Mouse (Mus musculus) CH12F3 (cell line): ENCODE results near the gene Sept11.

Experiments
- in situ Hi-C: fragments of 300-500 bp; cut with MboI; formaldehyde crosslinking; loops from 2 replicates; pipeline ENCODE4 v1.14.3; 2020; ENCODE audit warnings: low sequenced_read_pairs

The Sept11 gene

DNA sequence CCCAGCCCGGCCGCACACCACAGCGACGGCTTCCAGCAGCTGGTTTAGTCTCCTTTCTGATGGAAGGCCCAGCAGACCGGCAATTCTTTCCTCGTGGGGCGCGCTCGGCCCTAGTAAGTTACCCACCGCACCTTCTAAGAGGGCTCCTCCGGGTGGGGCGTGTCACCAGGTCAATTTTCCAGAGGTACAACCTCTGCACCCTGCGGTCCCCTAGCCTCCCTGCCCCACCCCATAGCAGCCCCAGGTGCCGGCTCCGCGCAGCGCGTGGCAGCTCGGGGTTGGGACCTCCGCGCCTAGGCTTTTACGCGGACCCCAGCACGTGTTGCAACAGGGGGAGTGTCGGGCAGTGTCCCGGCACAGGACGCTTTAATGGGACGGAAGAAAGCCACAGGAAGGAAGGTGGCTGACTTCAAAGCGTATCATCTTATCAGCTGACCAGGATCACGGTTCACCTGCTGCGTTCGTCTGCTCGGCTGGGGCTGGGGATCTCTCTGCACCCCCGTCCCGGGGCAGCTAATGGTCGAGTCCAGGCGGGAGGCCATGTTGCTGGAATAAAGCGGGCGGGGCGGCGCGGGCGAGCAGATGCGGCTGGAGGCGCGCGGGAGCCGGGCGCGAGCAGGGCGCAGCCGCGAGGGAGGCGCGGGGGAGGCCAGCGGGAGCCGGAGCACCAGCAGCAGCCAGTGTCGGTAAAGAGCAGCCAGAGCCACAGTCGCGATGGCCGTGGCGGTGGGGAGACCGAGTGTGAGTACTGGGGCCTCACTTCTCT is at the start of gene Sept11:
TSS of gene Sept11 (plus strand) at position 581 of the 766 bp plus-strand sequence.
- in situ Hi-C loops: loop anchor here (10.0 kb wide), 1 partner anchor 72 kb away; no protein-coding TSS in a partner anchor

DNA sequence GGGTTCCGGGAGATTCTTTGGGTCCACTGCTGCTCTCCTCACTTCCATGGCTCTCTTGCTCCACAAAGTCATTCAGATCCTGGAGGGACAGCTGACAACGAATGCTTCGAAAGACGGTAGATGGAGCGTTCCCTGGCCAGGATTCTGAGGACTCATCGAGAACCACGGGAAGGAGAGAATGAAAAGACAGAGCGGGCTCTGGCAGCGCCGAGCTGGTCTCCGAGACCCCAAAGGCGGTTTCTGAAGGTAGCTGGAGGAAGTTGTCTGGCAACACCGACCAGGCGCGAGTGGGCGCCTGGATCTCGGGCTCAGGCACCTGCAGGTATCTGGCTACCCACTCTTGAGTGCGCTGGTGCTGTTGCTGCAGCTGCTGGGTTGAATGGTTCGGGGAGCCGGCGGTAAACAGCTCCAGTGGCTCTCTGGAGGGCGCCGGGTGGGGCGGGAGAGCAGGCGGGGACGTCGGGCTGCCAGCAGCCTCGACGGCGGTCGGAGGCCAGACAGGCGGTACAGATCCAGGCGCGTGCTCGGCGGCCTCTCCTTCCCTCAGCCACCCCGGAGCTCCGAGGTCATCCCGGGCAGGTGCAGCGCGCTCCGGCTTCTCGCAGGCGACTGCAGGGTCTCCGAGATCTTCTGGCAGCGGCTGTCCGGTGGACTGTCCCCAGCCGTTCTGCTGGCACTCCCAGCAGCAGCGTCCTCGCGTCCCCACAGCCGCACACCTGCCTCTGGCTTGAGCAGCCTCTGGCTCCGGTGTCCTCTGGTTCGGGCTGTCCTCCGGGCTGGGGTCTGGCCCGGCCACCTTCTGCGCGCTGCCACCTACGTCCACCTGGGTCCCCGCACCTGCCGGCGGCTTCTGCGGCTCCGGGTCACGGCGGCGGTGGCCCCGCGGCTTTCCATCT is 49.3 kb upstream of the Sept11 start:
- in situ Hi-C loops: no loop called here

DNA sequence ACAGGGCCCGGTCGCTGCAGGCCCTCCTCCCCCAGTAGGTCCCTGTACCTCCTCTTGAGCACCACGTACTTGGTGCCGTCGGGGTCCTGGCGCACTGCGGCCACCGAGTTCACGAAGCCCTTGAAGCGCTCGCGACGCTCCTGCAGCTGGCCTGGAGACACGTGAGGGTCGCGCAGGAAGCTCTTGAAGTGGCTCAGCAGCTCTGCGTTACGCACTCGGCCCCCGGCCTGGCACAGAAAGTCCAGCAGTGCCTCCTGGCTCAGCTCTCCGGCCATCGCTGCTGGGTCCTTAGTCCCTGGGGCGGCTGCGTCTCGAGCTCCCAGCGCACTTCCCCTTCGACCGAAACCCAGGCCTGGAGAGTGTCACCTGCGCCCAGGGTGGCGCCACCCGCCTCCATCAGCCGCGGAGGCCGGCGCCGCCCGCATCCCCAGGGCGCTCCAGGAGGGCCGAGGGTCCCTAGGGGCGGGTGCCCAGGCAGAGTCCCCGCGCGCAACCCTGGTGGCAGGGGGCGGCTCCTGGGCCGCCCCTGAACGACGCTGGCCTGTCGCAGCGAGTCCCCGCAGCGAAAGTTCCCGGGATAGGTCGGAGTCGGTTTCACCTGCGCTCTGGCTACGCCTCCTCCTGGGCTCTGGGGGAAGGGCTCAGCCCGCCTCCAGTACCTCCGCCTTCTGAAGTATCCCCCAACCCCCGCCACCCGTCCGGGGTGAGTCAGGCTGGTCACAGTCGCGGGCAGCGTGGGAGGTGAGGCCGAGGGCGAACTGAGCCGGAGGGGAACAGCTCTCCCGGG is 48.5 kb upstream of the Sept11 start, which contains the start of gene Sowahb:
TSS of gene Sowahb (minus strand) at position 439 of the 787 bp plus-strand sequence.
- in situ Hi-C loops: no loop called here

DNA sequence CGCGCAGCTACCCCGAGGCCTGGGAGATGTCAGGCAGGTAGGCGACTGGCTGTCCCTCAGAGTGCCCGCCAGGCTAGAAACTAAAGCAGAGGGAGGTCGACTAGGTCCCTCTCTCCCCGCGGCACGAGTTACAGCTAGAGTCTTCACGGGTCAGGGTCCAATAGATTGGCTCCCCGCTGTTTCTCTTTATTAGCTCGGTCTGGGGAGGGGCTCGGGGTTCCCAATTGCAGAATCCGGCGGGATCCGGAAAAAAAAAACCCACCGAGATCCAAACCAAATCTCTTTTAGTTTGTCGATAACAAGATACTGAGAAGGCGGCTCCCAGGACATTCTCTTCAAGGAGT is 47.9 kb upstream of the Sept11 start:
- in situ Hi-C loops: no loop called here

DNA sequence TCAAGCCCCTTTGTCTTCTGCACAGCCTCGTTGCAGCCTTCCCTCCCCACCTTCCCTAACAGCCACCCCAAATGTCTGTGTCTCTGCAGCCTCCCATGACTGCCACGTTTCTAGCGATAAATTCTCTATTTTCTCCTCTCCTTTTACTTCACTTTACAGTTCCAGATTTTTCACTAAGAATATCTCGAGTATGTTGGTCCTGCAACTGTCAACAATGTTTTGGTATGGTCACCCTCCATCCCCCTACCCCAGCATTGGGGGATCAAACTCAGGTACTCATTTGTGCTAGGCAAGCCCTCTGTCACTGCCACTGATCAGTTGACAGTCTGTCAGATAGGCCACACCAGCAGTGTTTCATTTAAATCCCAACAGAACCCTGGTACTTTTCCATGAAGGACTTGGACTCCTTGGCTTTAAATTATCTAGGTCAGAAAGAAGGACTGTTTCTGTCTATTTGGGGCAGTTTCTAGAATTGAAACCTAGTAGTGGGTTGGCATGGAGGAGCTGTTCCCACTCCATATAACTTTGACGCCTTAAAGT is 46.9 kb upstream of the Sept11 start:
- in situ Hi-C loops: no loop called here

DNA sequence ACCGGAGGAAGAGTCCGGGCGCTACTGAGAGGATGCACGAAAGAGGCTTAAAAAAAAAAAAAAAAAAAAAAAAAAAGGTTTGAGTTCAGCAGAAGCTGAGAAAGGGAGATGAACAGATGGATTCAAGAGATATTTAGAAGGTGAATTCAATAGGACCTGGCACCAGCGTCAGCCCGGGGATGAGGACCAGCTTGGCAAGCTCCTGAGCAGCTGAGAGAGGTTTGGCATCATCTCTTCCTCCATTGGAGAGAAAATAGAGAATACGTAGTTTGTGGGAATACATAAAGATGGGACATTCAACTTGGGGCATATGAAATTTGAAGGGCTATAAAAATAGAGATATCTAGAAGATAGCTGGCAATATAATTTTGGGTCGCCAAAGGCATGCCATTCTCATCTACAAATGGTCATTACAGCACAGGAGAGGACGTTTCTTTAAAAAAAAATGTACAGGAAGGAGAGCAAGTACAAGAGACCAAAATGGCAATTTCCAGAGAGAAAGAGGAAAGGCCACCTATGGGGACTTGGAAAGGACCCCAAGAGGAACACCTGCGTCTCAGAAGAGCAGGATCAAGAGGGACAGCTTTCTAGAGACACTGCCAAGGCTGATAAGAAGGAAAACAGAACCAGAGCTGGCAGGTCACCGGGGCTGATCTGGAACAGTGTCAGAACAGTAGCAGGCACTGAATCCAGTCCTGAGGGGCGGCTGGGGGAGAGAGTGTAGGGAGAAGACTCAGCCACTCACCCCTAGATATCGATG is 44.6 kb upstream of the Sept11 start:
- in situ Hi-C loops: no loop called here

DNA sequence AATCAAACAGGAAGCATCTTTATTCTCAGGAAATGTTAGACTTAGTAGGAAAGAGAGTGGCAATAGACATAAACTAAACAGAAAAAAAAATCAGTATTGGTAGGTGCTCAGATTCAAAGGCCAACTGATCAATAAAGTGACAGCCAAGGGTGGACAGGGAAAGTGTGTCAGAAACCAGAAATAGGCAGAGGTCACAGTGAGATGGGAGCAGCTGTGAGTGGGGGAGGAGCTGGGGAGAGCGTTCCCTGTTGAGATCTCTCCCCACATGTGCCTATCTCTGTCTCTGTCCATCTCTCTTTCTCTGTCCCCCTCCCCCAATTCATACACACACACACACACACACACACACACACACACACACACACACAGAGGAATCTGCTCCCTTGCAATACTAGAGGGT is 43.3 kb upstream of the Sept11 start:
- in situ Hi-C loops: no loop called here

DNA sequence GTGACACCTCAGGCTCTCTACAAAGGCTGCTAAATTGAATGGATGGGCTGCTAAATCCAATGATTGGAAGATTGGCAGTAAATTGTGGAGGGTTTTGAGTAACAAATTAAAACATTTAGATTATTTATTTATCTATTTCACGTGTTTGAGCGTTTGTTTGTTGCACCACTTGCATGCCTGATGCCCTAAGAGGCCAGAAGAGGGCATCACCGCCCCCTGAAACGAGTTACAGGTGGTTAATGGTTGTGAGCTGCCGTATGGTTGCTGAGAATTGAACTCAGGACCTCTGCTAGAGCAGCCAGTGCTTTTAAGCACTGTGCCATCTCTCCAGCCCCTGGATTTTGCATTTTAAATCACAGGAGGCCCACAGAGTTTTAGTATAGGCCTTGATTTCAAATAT is 42.2 kb upstream of the Sept11 start:
- in situ Hi-C loops: no loop called here

DNA sequence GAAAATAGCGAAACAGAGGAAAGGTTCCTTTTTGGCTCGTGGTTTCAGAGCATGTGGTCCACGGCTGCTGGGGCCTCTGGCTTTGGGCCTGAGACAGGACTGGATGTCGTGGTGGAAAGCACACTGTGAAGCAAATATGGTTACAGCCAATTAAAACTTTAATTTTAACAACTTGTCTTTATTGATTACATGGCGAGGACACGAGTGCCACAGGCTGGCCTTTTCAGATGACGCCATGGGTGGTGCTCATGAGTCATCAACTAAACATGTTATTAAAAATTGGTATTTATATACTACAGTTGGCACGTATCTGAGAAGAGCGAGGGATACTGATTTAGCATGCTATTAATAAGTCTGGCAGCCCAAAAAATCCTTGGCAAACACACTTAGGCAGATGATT is 41.3 kb upstream of the Sept11 start:
- in situ Hi-C loops: no loop called here

DNA sequence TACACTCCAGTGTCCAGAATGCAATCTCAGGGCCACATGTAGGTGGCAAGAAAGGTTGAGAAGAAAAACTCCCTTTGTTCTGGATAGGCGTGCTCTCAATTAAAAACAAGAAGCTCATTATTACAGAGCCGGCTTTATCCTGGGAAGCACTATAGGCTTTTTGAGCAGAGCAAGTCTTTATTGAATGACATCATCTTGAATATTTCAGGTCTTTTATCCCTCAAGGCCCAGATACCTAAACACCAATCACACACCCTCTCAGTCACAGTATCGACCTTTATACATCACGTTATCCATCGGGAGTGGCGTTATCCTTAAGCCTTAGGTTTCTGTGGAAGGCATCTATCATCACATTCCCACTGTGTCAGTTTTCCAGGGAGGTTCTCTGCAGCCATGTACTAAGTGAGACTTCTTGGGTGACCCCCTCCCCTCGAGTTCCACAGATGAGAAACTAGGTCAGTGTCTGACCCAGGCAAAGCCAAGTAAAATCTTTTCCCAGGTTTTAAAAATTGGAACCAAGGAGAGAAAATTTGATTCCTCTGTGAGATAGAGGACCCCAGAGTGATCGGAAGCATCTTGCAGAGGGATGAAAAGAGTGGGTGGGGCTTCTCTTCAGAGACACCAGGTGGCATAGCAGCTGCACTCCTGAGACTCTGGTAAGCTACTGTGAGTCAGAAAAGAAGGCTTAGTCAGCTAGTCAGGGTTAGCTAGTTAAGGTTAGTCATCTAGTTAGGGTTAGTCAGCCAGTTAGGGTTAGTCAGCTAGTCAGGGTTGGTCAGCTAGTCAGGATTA is 39.4 kb upstream of the Sept11 start:
- in situ Hi-C loops: no loop called here

DNA sequence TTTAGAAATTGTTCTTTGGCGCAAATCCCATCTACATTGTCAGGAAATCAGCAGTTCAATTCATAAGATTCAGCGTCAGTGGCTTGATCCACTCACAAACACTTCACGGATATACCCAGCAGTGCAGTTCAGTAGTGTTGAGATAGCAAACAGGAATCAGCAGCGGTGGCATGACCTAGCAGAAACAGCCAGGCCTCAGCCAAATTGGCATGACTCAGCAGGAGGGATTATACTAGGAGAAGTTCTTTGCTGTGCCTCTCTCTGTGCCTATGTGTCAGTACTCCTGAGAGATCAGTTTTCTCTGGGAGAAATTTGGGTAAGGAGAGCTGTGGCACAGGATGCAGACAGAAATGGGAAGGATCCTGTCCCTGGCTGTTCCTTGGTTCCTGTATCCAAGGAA is 32.4 kb upstream of the Sept11 start:
- in situ Hi-C loops: no loop called here

DNA sequence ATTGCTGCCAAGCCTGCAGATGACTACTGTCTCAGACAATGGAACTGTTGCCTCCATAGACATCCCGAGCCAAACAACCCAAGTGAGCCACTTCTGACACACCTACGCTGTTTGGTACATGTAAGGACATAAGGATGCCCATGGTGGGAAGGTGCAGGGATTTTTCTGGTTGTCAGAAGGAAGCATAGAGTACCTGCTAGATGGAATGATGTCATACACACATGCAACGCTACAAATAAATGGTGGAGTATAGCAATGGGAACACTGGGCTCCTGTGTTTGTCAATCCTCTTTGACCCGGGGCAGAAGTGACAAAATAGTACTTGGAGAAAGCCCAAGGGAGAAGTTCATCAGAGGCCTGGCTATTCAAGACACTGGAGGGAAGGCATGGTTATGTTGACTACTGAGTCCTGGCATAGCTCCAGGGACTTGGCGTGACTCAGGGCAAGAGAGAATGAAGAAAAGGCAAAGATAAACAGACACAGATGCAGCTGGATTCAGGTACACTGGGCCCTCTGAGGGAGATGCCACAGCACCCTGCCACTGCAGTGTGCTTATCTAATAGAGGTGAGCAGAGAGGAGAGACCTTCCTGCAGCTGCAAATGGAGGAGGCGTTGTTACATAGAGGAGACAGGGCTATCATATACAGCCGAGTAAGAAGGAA is 15.4 kb upstream of the Sept11 start:
- in situ Hi-C loops: no loop called here

DNA sequence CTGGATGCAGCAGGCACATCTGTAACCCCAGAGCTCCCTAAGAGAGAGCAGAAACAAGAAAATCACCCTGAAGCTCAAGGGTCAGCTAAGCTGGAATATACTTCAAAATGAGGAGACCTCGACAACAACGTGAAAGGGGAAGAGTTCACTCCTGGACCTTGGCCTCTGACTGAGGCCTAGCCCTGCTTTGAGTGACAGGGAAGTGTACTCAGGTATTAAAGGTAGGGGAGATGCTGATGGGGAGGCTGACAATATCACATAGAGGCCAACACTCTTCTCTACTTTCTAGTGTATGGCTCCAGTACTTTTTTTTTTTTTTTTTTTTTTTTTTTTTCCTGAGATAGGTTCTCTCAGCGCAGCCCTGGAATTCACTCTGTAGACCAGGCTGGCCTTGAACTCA is 13.6 kb upstream of the Sept11 start:
- in situ Hi-C loops: no loop called here

DNA sequence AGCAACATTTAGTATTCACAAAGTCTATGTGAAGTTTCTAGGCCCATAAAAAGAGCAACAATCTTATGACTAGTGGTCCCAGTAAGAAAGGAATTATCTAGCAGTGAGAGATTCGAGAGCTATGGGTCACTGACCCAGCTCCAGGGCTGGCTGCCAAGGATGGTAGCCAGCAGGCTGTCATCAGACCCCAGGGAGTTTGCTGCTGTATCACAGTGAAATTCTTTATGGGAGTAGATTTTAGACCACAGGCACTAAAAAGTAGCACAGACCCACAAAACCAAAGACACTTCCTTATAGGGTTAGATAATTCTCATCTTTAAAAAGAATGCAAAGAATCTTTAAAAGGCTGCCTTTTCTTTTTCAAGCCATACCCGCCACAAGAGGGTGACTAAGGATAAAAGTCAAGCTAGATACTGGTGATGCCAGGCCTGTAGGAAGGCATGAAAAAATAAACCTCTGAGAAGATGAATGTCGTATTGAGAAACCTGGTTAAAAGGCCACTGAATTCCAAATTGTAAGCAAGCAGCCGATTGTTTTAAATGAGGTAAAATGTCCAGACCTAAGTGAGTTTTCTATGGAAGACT is 8.1 kb upstream of the Sept11 start:
- in situ Hi-C loops: no loop called here

DNA sequence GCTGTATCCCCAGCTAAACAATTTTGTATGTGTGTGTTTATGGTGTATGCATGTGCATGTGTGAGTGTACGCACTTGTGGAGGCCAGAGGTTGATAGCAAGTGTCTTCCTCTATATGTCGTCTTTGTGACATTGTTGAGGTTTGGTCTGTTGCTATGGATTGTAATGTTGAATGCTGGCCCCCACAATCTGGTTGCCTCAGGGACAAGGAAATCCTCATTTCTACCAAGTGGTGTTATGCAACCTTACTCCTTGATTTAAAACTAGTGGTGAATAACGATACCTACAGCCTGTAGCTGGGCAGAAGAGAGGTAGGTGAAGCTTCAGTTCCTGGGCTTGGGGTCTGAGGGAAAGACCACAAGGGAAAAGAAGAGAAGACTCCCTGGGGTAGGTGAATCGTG is 7.3 kb upstream of the Sept11 start:
- in situ Hi-C loops: no loop called here

DNA sequence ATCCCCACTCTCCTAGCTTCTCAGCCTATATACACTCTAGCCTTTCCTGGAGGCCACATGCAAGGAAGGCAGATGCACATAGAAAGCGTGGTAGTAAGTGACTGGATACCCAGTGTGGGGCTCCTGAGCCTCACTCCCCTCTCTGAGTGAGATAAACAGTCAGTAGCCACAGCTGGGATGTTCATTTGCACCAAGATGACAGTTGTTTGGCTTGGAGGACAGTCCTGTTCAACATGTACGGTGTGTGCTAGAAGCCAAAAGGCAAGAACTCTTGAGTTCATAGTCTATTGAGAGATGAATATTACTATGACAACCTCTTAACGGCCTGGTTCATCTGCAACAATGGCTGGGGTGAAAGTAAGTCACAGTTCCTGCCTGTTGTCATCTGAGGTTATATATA is 2.0 kb upstream of the Sept11 start:
- in situ Hi-C loops: loop anchor here (10.0 kb wide), 1 partner anchor 74 kb away; no protein-coding TSS in a partner anchor

DNA sequence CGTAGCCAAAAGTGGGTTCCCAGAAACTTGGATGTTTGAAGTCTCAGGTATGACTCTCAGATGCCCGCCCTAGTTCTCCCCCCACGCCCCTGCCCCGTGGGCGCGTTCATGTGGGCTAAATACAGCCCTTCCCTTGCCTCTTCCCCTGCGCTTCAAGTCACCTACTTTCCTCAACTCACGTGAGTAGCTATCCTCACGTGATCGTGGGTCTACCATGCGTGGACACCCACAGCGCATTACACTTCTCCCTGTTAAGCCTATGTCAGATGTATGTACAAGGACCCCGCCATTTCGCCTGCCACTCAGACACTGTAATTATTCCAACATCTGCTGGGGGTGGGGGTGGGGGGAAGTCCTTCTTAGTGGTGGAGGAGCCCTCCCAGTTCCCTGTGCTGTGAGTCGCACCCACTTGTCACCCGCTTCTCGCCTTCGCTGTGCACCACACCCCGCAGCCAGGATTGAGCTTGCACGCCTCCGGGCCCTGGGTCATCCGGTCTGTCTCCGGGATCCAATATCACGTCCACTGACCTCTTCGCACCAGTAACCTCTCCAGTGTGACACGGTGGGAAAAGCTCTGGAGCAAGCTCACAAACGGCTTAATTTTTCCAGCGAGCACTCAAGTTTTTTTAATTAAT is 973 bp upstream of the Sept11 start:
- in situ Hi-C loops: loop anchor here (10.0 kb wide), 1 partner anchor 73 kb away; no protein-coding TSS in a partner anchor
